9 mouse cellular contexts compared by ENCODE assay signal in genomic region chr7:75752442-75753191, GRCm38 (mm10).
DNase-seq lines count a peak whose midpoint lies in the region; ATAC-seq and TF ChIP-seq lines count a peak whose summit lies in the region.
"Had no signal": no experiment of that assay in that cellular context is flagged by ENCODE, and none has a peak within 500 bp of the region (broad histone marks: within the 10 kb centered on the region; RNA-seq: fewer than 3 reads in every experiment).

No protein-coding gene starts in this region.

- 0 out of 2 replicates have a peak, but pooled peaks have one; percentile 33 for ATAC-seq in intestine, embryonic 14.5 days (replicated peaks; ENCODE audit: low FRiP score, low TSS enrichment, low read depth)
- no peak for ATAC-seq in intestine, embryonic 15.5 days
- ATAC-seq in hindbrain, postnatal 0 days: no peak
- ATAC-seq in megakaryocyte, adult 5-6 weeks (ENCODE audit: poor library complexity, severe bottlenecking): no peak

- H3K27me3 ChIP-seq in intestine, embryonic 14.5 days (replicated peaks; ENCODE audit: control insufficient read depth, insufficient read depth, low read length): no peaks in the 10 kb centered on the region
- no peaks in the 10 kb centered on the region for H3K27me3 ChIP-seq in intestine, embryonic 15.5 days (replicated peaks)
- H3K27me3 ChIP-seq in hindbrain, postnatal 0 days (ENCODE audit: insufficient read depth, low read length): no peaks in the 10 kb centered on the region
- H3K27me3 ChIP-seq in limb, embryonic 10.5 days (ENCODE audit: low read depth, poor library complexity, severe bottlenecking): no peaks in the 10 kb centered on the region
- H3K27me3 ChIP-seq: heart, embryonic 15.5 days had no signal

- no peak for DNase-seq in intestine, embryonic 14.5 days (ENCODE audit: low spot score)
- DNase-seq in adipocyte (ENCODE audit: low spot score): peak; percentile 67
- DNase-seq in hindbrain, postnatal 0 days (ENCODE audit: low spot score): peak; percentile 23
- peak; percentile 41 for DNase-seq in lung, postnatal 14 days
- DNase-seq in limb, embryonic 10.5 days (ENCODE audit: low spot score): no peak
- no peak for DNase-seq in adrenal gland, postnatal 36 days

- H3K4me3 ChIP-seq in intestine, embryonic 14.5 days (ENCODE audit: low read depth, low read length): no peak overlapping the region
- H3K4me3 ChIP-seq in intestine, embryonic 15.5 days (replicated peaks): no peak overlapping the region
- no peak overlapping the region for H3K4me3 ChIP-seq in hindbrain, postnatal 0 days (ENCODE audit: low read length)
- no peak overlapping the region for H3K4me3 ChIP-seq in limb, embryonic 10.5 days
- H3K4me3 ChIP-seq: heart, embryonic 15.5 days had no signal

- no peak overlapping the region for H3K9ac ChIP-seq in intestine, embryonic 14.5 days (ENCODE audit: low read length)
- H3K9ac ChIP-seq in intestine, embryonic 15.5 days: no peak overlapping the region
- H3K9ac ChIP-seq in hindbrain, postnatal 0 days (replicated peaks; ENCODE audit: low read length): no peak overlapping the region
- H3K9ac ChIP-seq: heart, embryonic 15.5 days had no signal

- peak; percentile 53 for TF ChIP-seq CTCF in hindbrain, postnatal 0 days (IDR thresholded peaks at IDR 0.05; ENCODE audit: low read depth)

- H3K27ac ChIP-seq in intestine, embryonic 14.5 days (ENCODE audit: low read depth): no peak overlapping the region
- H3K27ac ChIP-seq in intestine, embryonic 15.5 days: no peak overlapping the region
- H3K27ac ChIP-seq in hindbrain, postnatal 0 days: no peak overlapping the region
- no peak overlapping the region for H3K27ac ChIP-seq in limb, embryonic 10.5 days

- H3K9me3 ChIP-seq in intestine, embryonic 14.5 days (ENCODE audit: control insufficient read depth, low read length): no peaks in the 10 kb centered on the region
- no peaks in the 10 kb centered on the region for H3K9me3 ChIP-seq in intestine, embryonic 15.5 days
- no peaks in the 10 kb centered on the region for H3K9me3 ChIP-seq in hindbrain, postnatal 0 days (ENCODE audit: low read length)
- no peaks in the 10 kb centered on the region for H3K9me3 ChIP-seq in limb, embryonic 10.5 days (replicated peaks)
- H3K9me3 ChIP-seq: heart, embryonic 15.5 days had no signal

- WGBS in intestine, embryonic 14.5 days: 62% methylated on average over 22 of the region's 22 CpGs
- 68% methylated on average over 22 of the region's 22 CpGs for WGBS in intestine, embryonic 15.5 days
- 58% methylated on average over 22 of the region's 22 CpGs for WGBS in hindbrain, postnatal 0 days
- WGBS in limb, embryonic 10.5 days: 65% methylated on average over 22 of the region's 22 CpGs

- peaks cover 67% of the 10 kb centered on the region for H3K36me3 ChIP-seq in intestine, embryonic 14.5 days (ENCODE audit: control insufficient read depth, insufficient read depth, low read length)
- peaks cover 32% of the 10 kb centered on the region for H3K36me3 ChIP-seq in intestine, embryonic 15.5 days
- peaks cover 6% of the 10 kb centered on the region; the same call in 1 of the 2 replicates for H3K36me3 ChIP-seq in hindbrain, postnatal 0 days (ENCODE audit: insufficient read depth, low read length)
- peaks cover 67% of the 10 kb centered on the region for H3K36me3 ChIP-seq in limb, embryonic 10.5 days

- no peaks in the 10 kb centered on the region; the same call in 1 of the 2 replicates for H3K4me1 ChIP-seq in intestine, embryonic 14.5 days (replicated peaks; ENCODE audit: control insufficient read depth, insufficient read depth, low read length)
- H3K4me1 ChIP-seq in intestine, embryonic 15.5 days (replicated peaks): no peaks in the 10 kb centered on the region
- no peaks in the 10 kb centered on the region for H3K4me1 ChIP-seq in hindbrain, postnatal 0 days (ENCODE audit: insufficient read depth, low read length)
- H3K4me1 ChIP-seq in limb, embryonic 10.5 days: peaks cover 13% of the 10 kb centered on the region

- H3K4me2 ChIP-seq in intestine, embryonic 14.5 days (ENCODE audit: low read length): no peak overlapping the region
- no peak overlapping the region for H3K4me2 ChIP-seq in intestine, embryonic 15.5 days (replicated peaks)
- no peak overlapping the region for H3K4me2 ChIP-seq in hindbrain, postnatal 0 days (ENCODE audit: low read depth, low read length)
- H3K4me2 ChIP-seq: heart, embryonic 15.5 days had no signal

Comparison
In these comparisons a context has a peak if more than half of its experiments do, and no peak if none do; other contexts are left out.
1. DNase-seq: peak in adipocyte (single experiment), hindbrain, postnatal 0 days (single experiment) and lung, postnatal 14 days (single experiment); none in intestine, embryonic 14.5 days (single experiment), limb, embryonic 10.5 days (single experiment) and adrenal gland, postnatal 36 days (0 of 2).